Mouse (Mus musculus) hematopoietic stem cell, adult 5-6 weeks (primary cell): ENCODE results near the gene Snx30. TPM values are rescaled to one million over a fixed set of nuclear protein-coding genes. Genes with fewer than 3 reads are reported as not detected.

Experiments
- ATAC-seq, 2 experiments: fragments of 125-278 bp in 1 of 2; replicated peaks in 1 of 2; 2 replicates each; pipeline ENCODE4 v1.8.0; 2016 to 2017; ENCODE audit warnings: inconsistent platforms in 2 of 2, mild to moderate bottlenecking in 2 of 2, moderate number of reproducible peaks in 2 of 2, low read depth in 1 of 2, moderate TSS enrichment in 1 of 2; ENCODE audit not compliant: low FRiP score in 2 of 2, poor library complexity in 2 of 2, severe bottlenecking in 2 of 2, insufficient read depth in 1 of 2, low TSS enrichment in 1 of 2
- total RNA-seq: library from RNA; stranded (forward); fragments of 172-1452, 232-1000 nt; gene quantifications from 2 replicates; pipeline ENCODE4 v1.2.3, GENCODE M21; 2017

Snx30 gene
- total RNA-seq, 1 experiment from 2014 or later, result 42.3 TPM

DNA sequence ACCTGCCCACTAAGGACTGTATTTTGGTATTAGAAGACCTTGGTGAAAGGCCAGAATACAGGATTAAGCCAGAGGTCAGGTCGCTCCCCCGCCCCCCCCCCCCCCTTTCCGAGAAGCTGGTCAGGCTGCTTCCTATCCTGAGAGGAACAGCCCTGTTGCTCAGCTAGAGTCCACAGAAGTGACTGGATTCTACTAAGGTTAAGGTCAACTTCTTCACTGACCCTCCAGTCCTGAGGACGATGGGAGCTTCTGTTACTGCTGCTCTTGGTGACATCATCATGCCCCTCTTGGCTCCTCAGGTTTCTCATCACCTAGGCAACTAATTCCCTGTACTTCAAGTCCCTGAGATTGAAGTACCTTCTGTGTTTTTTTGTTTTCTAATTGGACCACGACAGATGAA is 10.4 kb downstream of the Snx30 start:
- no peak for ATAC-seq

DNA sequence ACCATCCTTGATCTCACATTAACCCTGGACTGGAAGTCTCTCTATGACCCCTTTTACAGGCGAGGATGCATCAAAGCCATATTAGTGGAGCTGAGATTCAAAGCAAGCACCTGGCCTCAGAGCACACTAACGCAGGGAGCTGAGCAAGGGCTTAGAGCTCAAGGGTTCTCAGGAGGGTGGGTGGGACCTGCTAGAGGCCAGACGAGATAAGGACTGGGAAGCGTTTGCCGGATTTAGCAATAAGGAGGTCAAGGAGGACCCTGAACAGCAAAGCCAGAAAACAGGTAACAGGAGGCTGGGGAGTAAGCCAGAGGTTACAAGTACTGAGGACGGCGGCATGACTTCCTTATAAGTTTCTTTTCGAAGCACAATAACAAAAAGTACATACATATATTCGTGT is 10.8 kb downstream of the Snx30 start:
- ATAC-seq, result no peak

DNA sequence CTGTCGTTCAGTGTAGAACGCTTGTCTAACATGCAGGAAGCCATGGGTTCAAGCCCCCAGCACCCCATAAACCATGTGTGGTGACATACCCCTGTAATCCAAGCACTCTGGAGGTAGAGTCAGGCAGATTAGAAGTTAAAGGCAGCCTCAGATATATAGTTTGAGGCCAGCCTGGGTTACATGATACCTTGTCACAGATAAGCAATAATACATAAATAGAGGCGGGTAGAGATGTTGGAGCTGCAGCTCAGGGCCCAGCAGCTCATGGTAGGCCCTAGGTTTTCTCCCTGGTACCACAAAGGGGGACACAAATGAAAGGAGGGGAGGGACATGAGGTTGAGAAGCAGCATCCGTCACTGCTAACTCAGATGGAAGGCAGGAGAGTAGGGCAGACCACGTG is 12.2 kb downstream of the Snx30 start:
- ATAC-seq, result no peak

DNA sequence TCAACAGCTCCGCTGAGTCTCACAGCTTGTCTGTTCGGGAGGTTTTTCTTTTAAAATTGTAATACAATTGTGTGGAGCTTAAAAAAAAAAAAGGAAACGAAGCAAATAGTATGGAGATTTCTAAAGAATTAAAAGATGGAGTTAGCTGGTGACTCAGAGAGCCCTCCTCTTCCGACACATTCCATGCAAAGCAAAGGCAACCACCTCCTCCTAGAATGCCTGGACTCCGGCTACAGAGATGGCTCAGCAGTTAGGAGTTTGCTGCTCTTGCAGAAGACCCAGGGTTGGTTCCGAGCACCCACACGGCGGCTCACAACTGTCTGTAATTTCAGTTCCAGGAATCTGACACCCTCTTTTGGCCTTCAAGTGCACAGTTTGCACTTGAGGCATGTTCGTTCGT is 12.9 kb downstream of the Snx30 start:
- ATAC-seq, result no peak

DNA sequence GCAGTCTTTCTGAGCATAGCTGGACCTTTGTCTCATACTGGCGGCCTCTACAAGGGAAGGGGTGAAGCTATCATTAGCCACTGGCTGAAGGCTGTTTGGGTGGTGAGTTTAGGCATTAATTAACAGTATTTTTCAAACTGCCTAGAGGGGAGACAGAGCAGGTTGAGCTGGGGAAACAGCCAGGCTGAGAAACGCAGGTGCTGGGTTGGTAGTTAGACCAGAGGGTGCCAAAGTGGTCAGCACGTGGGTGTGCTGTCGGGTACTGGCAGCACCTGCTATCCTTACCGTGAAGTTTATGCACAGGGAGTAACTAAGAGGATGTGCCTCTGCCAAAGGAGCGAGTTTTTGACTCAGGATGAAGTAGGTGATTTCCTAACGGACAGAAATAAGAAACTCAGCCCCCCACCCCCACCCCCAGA is 13.4 kb downstream of the Snx30 start:
- peak; percentile 33 to 37 for ATAC-seq

DNA sequence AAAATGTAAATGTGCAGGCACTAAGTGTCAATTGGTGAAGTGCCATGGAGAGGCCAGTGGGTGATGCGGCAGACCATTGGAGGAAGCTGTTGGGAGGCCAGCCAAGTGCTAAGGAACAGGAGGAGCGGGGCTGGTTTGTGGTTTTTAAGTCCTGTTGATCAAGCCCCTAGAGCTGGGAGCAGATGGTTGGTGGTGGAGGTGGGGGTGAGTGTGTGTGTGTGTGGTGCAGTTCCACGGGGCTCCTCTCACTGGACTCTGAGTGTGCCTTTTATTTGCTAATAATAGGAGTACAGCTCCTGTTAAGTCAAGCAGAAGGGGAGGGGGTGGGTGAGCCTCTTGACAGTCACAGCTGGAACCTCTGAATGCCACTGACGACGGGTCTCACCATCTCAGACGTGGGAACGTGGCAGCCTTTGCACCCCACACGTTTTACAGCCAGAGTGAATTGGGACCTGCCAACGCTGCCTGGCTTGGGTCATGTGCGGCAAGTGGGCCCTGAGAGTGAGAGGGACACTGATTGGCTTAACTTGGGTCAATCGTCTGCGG is 13.9 kb downstream of the Snx30 start:
- ATAC-seq, result peak; percentile 80 to 81

DNA sequence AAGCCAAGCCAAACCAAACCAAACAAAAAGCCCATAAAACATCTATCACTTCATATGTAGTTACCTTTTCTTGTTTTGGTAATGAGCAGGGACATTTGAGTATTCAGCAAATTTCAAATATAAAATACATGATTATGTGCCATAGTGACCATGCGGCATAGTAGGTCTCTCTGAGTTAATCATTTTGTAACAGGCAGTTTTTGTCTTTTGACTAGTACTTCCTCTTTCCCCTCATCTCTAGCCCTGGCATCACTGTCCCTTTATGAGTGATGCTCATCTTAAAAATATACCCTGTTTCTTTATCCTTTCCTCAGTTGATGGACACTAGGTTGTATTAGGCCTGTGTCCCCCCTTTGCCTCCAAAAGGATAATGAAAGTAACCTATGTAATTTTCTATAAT is 15.9 kb downstream of the Snx30 start:
- no peak for ATAC-seq

DNA sequence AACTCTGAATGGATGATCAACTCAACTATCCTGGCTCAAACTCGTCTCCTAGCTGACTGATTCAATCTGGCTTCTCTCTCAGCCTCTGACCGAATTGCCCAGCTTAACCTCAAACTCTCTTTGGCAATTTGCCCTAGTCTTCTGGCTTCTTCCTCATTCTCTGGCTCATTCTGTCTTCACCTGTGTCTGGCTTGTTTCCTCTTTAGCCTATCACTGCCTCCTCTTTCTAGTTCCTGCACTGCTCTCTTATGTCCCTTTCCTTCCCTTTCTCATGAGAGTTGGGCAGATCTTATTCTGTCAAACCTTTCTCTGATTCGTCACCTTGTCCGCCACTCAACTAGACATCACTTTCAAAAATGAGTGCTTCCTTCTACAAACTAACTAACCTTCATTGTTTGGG is 16.5 kb downstream of the Snx30 start:
- ATAC-seq, result 0 out of 4 replicates have a peak, but pooled peaks of 1 of the 2 experiments have one; percentile 10

DNA sequence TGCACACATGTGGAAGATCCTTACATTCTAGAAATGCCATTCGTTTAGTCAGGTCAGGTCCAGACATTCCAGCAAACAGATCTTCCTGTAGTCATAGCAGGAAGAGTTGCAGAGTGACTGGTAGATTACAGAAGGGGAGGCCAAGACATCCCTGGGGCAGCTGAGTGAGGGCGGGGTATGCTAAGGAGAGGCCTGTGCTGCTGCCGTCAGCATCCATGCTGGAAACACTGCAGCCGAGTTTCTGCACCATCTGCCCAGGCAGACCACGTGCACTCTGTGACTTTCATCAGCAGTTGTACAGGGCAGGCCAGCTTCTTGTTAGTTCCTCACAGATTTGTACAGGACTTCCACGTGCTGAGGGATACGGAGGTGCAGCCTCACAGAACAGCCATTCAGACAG is 17.8 kb downstream of the Snx30 start:
- no peak for ATAC-seq

DNA sequence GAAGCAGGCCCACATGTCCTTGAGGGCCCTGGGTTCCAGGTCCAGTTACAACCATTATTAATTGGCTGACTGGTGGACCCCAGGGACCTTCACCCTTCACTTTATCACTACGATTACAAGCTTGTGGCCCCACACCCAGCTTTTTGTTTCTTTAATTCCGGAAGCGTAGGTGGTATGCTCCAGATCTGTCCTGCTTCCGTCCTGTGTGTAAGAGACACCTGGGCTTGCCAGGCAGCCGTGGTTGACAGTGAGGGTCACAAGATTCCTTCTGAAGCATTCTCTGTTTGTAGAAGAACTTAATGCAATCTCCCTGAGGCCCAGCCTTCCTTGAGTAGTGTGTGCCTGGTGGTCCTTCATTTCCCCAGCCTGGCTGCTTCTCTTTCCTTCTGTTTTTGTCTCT is 19.2 kb downstream of the Snx30 start:
- ATAC-seq, result no peak

DNA sequence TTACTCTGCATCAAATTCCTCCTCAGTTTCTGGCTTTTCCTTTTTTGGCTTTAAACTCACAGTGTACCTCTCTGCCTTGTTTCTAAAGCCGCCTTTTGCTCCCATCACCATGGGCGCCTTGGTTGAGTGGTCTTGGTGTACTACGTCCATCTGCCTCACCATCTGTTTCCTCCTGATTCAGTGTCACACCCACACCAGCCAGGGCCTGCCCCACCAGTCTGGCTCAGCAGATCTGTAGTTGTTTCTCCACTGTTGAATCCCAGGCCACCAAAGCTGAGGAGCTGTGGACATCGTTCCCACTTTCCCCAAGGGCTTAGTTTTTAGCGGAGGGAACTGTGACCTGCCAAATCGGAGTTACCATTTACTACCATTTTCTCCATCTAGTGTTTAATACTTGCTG is 20.0 kb downstream of the Snx30 start:
- ATAC-seq, result peak; percentile 92 to 93

DNA sequence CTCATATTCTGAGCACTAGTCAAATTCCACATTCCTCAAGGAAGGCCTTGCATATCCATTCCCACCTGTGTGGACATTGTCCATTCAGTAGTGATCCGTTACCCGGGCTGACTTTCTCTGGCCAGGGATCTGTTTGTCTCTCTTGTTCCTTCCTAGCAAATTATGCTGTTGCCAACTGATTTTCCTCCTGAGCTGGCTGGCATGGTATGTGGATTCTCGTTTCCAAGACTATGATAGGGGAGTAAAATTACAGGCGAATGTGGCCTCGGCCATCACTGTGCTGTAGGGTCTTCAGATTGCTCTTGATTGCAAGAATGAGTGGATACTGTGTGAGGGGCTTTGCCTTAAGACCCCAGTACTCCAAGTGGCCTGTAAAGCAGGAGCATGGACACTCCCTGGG is 20.7 kb downstream of the Snx30 start:
- ATAC-seq, result no peak

DNA sequence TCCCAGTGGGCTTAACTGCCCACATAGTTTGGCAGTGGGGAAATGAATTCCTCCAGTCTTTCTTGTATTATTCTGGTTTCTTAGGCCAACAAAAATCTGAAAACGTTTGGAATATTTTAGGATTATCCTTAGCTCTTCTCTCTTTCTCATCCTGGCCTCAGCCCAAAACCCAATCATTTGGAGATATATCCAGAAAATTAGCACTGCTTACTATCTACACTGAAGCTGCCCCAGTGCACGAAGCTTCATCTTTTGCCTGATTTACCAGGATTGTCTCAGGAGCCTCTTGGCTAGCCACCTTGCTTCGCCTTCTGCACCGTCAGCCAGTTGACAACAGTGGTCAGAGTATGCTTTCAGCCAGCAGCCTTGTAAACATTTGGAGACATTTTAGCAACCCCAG is 23.4 kb downstream of the Snx30 start:
- no peak for ATAC-seq

DNA sequence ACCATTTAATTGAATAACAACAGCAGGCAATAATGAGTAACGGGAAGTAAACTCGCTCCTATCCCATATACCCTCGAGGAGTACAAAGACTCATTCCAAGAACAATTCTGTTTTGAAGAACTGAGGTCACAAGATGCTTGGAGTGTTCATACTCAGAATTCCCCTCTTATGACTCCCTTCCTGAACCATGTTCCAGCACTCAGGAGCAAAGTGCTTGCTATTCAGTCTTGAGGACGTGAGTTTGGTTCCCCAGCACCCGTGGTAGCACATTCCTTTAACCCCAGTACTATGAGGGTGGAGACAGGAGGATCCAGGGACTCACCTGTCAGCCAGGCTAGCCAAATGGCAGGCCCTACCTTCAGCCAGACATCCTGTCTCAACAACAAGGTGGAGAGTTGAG is 25.4 kb downstream of the Snx30 start:
- no peak for ATAC-seq

DNA sequence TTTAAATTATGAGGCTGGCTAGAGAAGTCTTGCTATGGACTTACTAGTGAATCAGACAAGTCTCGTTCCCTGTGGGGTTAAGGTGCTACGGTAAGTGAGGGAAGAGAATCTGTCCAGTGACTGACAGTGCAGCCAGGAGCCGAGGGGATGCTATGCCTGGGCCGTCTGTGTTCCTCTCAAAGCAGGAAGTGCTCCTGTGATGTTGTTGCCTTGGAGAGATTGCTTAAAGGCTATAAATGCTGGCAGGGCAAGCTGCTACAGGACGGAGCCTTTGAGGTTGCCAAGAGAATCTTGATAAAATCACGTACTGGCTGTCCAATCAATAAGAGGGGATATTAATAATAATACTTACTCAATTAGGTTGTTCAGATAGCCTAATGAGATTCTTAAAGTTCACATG is 27.2 kb downstream of the Snx30 start:
- ATAC-seq, result peak; percentile 30 to 54; a peak in 1 of 4 replicates

DNA sequence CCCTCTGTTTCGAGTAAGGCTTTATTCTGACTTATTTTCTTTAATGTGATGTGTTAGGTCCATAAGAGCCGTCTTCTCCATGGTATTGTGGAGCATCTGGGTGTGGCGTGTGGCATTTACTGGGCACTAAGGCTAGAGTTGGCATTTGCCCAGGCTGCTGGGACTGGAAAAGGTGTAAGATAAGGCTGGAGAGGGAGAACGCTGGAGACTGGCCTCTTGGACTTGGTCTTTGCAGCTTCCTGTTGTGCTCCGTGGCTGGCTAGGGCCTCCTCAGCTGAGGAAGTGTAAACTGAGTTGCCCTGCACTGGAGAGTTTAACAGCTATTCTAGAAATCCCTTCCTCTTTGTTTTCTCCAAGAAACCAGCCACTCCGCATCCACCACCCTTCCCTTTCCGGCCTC is 32.0 kb downstream of the Snx30 start:
- peak; percentile 57 to 72; a peak in 3 of 4 replicates for ATAC-seq

DNA sequence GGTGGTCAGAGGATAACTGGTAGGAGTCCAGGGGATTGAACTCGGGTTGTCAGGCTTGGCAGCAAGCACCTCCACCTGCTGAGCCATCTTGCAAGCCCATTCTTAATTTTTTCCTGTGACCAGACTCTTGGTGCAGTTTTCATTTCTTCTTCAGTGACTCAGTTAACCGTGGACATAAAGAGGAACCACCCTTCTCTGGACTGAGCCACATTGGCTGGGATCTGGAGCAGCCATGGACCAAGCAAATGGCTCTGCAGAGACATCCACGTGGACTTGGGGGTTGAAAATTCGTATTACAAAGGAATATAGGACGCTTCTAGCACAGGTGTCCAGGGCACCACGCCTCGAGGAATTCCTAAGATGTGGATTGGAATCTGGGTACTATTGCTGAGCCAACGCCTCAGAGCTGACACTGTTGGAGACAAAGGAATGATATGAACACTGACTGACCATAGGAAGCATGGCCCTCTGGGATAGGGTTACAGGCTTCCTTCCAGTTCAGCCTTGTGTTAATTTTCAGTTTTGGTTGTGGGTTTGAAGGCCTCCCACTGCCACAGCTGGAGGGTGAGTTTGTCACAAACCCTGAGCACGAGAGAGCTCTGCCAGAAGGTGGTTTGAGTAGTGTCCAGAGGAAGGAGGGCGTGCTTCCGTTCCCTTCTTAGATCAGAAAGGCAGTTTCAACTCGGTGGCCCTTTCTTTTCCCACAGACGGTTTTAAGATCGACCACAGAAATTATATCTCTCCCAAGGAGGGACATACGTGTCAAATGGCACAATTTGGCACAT is 39.0 kb downstream of the Snx30 start:
- ATAC-seq, result peak; percentile 87 to 91

DNA sequence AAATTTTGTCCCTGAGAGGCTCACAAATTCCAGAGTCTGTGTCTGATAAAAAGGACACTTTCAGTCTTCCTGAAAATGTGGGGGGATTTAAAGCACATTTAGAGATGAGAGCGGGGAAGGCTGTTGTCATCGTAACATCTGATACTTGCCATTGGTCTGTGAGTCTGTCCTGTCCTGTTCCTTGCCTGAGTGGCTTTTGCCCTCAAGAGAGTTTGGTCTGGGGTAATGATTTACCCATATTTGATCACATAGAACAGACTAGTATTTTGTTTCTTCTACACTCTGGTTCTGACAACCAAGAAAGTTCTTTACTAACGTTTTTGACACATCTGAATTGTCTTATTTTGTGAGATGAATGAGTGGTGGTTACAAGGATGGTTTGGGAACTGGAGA is 39.6 kb downstream of the Snx30 start:
- peak; percentile 14 to 20; a peak in 2 of 4 replicates for ATAC-seq

DNA sequence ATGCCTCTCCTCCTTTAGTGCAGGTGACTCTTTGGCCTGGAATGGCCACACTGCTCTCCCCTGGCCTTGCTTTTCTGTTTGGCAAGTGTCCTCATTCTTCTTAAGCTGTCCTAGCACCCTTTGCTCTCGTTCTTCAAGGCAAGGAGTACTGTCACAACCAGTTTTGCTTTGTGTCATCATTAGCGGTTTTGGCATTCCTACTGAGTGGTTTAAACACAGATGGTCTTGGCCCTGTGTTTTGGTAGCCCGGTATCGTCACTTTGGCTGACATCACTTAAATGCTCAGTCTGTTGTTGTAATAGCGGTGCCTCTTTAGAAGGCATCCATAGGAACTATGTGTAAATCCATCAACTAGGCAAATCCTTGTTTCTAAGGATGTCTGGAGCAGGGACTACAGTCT is 41.8 kb downstream of the Snx30 start:
- no peak for ATAC-seq
